Mouse (Mus musculus) intestine, embryonic 16.5 days (tissue): ENCODE measurements around the gene Nxf3. TPM values are rescaled to one million over a fixed set of nuclear protein-coding genes. Genes with fewer than 3 reads are reported as not detected.
"Not testable (repeated sequence)": the region's sequence is repeated elsewhere in the genome, so short reads cannot be mapped to it uniquely, and the experiment has no call there.

Experiments used
- ATAC-seq: fragments of 200-750 bp; cut with Nextera tagmentation; 2 replicates; pipeline ENCODE4 v1.8.0; 2017; ENCODE audit warnings: moderate TSS enrichment, moderate library complexity
- H3K27ac ChIP-seq: fragments of 300-500 bp; sonication (generic); 2 replicates; pipeline ENCODE4 v1.5.1; 2014; ENCODE audit warnings: mild to moderate bottlenecking, low read length
- H3K27me3 ChIP-seq: fragments of 300-500 bp; sonication (generic); replicated peaks from 2 replicates; pipeline ENCODE4 v1.6.1; 2014; ENCODE audit warnings: low read length, control low read depth, mixed read lengths; ENCODE audit not compliant: control insufficient read depth, insufficient read depth
- H3K36me3 ChIP-seq: fragments of 300-500 bp; sonication (generic); 2 replicates; pipeline ENCODE4 v1.6.1; 2014; ENCODE audit warnings: low read length, control low read depth; ENCODE audit not compliant: control insufficient read depth, insufficient read depth
- H3K4me1 ChIP-seq: fragments of 300-500 bp; sonication (generic); 2 replicates; pipeline ENCODE4 v1.6.1; 2014; ENCODE audit warnings: low read length, control low read depth, mixed read lengths; ENCODE audit not compliant: control insufficient read depth, insufficient read depth
- H3K4me2 ChIP-seq: fragments of 300-500 bp; sonication (generic); 2 replicates; pipeline ENCODE4 v1.6.1; 2014; ENCODE audit warnings: low read depth, low read length, control low read depth
- H3K4me3 ChIP-seq: fragments of 300-500 bp; sonication (generic); 2 replicates; pipeline ENCODE4 v1.5.1; 2014; ENCODE audit warnings: mild to moderate bottlenecking, low read length
- H3K9ac ChIP-seq: fragments of 300-500 bp; sonication (generic); 2 replicates; pipeline ENCODE4 v1.6.1; 2014; ENCODE audit warnings: low read depth, low read length
- H3K9me3 ChIP-seq: fragments of 300-500 bp; sonication (generic); 2 replicates; pipeline ENCODE4 v1.6.1; 2016; ENCODE audit warnings: low read length, control low read depth; ENCODE audit not compliant: control insufficient read depth
- WGBS: fragments of 180-500 bp; shearing (Covaris S2); extraction: QIAGEN DNeasy Blood & Tissue Kit; methylation state at CpG from one replicate; pipeline ENCODE4 v1.1.7; 2014; 5-methylcytosine and 5-hydroxymethylcytosine counted together
- polyA plus RNA-seq: library from polyadenylated mRNA; unstranded; fragments of >200 nt; fragmentation: Nextera tagmentation; extraction: Ambion mirVana; gene quantifications from 2 replicates; pipeline ENCODE4 v1.2.1, GENCODE M21; 2015

The Nxf3 gene
- polyA plus RNA-seq, 1 experiment from 2014 or later, result 0.12 TPM

- ATAC-seq, result peak; percentile 74
- Histone ChIP-seq H3K9ac (no peak overlapping the region), H3K9me3 (no peaks in the 10 kb centered on the region), H3K27ac (no peak overlapping the region), H3K4me3 (no peak overlapping the region), H3K36me3 (no peaks in the 10 kb centered on the region), H3K4me2 (no peak overlapping the region), H3K4me1 (no peaks in the 10 kb centered on the region), H3K27me3 (no peaks in the 10 kb centered on the region)
- 21% methylated on average over 2 of the region's 2 CpGs for WGBS
Observed at GRCm38 (mm10) chrX:136092497-136093279, 7.6 kb upstream of the Nxf3 start.

- peak; percentile 99 for ATAC-seq
- WGBS, result no CpG with 5 or more reads among the region's 32 CpGs
- H3K36me3 ChIP-seq, result not testable (repeated sequence)
Observed at GRCm38 (mm10) chrX:136068020-136068419, 17.0 kb downstream of the Nxf3 start, which contains the start of gene Bex2. Gene Bex2, minus strand, starts transcription at chrX:136068236.

GRCm38 (mm10) chrX:136067201-136067991 lies 17.7 kb downstream of the Nxf3 start:
- not testable (repeated sequence) for H3K27me3 ChIP-seq, H3K36me3 ChIP-seq, H3K27ac ChIP-seq, H3K9me3 ChIP-seq, H3K9ac ChIP-seq, H3K4me1 ChIP-seq
- H3K4me3 ChIP-seq, result peak overlapping the region; percentile 32
- peak; percentile 57 for ATAC-seq
- H3K4me2 ChIP-seq, result peak overlapping the region; percentile 33; the same call in 1 of the 2 replicates
- 15% methylated on average over 9 of the region's 48 CpGs for WGBS

More at GRCm38 (mm10) chrX:136068020-136068419, 17.0 kb downstream of the Nxf3 start, which contains the start of gene Bex2:
- H3K27ac ChIP-seq, H3K9ac ChIP-seq, H3K27me3 ChIP-seq, H3K9me3 ChIP-seq, H3K4me1 ChIP-seq: not testable (repeated sequence)
- Histone ChIP-seq H3K4me3 (peak within 1 kb of the TSS; percentile 32), H3K4me2 (peak within 1 kb of the TSS; percentile 33; the same call in 1 of the 2 replicates)

GRCm38 (mm10) chrX:136060698-136061097 lies 24.4 kb downstream of the Nxf3 start:
- no peak; the same call in 1 of the 2 replicates for ATAC-seq
- Histone ChIP-seq H3K27me3 (no peaks in the 10 kb centered on the region), H3K4me2 (no peak overlapping the region), H3K9me3 (no peaks in the 10 kb centered on the region), H3K27ac (no peak overlapping the region), H3K4me3 (no peak overlapping the region), H3K9ac (no peak overlapping the region), H3K36me3 (no peaks in the 10 kb centered on the region), H3K4me1 (no peaks in the 10 kb centered on the region)
- WGBS, result 60% methylated on average over 1 of the region's 1 CpGs

GRCm38 (mm10) chrX:136051219-136051618 lies 33.8 kb downstream of the Nxf3 start:
- H3K9me3 ChIP-seq, result no peaks in the 10 kb centered on the region
- no peak overlapping the region for H3K4me3 ChIP-seq
- H3K4me1 ChIP-seq, result no peaks in the 10 kb centered on the region
- no peaks in the 10 kb centered on the region for H3K27me3 ChIP-seq
- H3K27ac ChIP-seq, result no peak overlapping the region
- H3K9ac ChIP-seq, result no peak overlapping the region
- no peaks in the 10 kb centered on the region for H3K36me3 ChIP-seq
- no peak for ATAC-seq
- WGBS, result 74% methylated on average over 2 of the region's 2 CpGs
- no peak overlapping the region for H3K4me2 ChIP-seq

- WGBS, result 16% methylated on average over 5 of the region's 5 CpGs
Observed at GRCm38 (mm10) chrX:136047528-136047927, 37.5 kb downstream of the Nxf3 start.

GRCm38 (mm10) chrX:136043726-136044125 lies 41.3 kb downstream of the Nxf3 start:
- H3K27ac ChIP-seq, result no peak overlapping the region
- WGBS, result 83% methylated on average over 1 of the region's 1 CpGs
- no peak overlapping the region for H3K9ac ChIP-seq
- no peaks in the 10 kb centered on the region for H3K36me3 ChIP-seq
- no peaks in the 10 kb centered on the region for H3K4me1 ChIP-seq
- peaks cover 3% of the 10 kb centered on the region; the same call in 1 of the 2 replicates for H3K27me3 ChIP-seq
- ATAC-seq, result no peak
- H3K4me3 ChIP-seq, result no peak overlapping the region
- H3K4me2 ChIP-seq, result no peak overlapping the region
- H3K9me3 ChIP-seq, result no peaks in the 10 kb centered on the region

More at GRCm38 (mm10) chrX:136047528-136047927, 37.5 kb downstream of the Nxf3 start:
- Histone ChIP-seq H3K9ac (no peak overlapping the region), H3K27me3 (no peaks in the 10 kb centered on the region), H3K4me2 (no peak overlapping the region), H3K9me3 (no peaks in the 10 kb centered on the region), H3K4me1 (no peaks in the 10 kb centered on the region), H3K36me3 (no peaks in the 10 kb centered on the region), H3K4me3 (no peak overlapping the region), H3K27ac (no peak overlapping the region)
- no peak for ATAC-seq

- 10% methylated on average over 11 of the region's 49 CpGs for WGBS
- not testable (repeated sequence) for H3K27ac ChIP-seq
- H3K4me3 ChIP-seq, result peak within 1 kb of the TSS; percentile 27
Observed at GRCm38 (mm10) chrX:136032799-136033763, 52.0 kb downstream of the Nxf3 start, which contains the start of gene Arxes1. Gene Arxes1, plus strand, starts transcription at chrX:136033367.

More at GRCm38 (mm10) chrX:136032799-136033763, 52.0 kb downstream of the Nxf3 start, which contains the start of gene Arxes1:
- H3K36me3 ChIP-seq, H3K9ac ChIP-seq, H3K27me3 ChIP-seq, H3K4me1 ChIP-seq, H3K9me3 ChIP-seq: not testable (repeated sequence)
- peak; percentile 94 for ATAC-seq
- H3K4me2 ChIP-seq, result peak within 1 kb of the TSS; percentile 35; the same call in 1 of the 2 replicates
